ENCODE assay signal across 11 mouse cellular contexts in genomic region chr7:139063406-139063805, GRCm38 (mm10). TPM values are rescaled to one million over a fixed set of nuclear protein-coding genes. Genes with fewer than 3 reads are reported as not detected.
A peak's percentile ranks its signal among the peaks of the same experiment; 100 is the strongest.
DNase-seq lines count a peak whose midpoint lies in the region; ATAC-seq and TF ChIP-seq lines count a peak whose summit lies in the region.
"Had no signal": no experiment of that assay in that cellular context is flagged by ENCODE, and none has a peak within 500 bp of the region (broad histone marks: within the 10 kb centered on the region; RNA-seq: fewer than 3 reads in every experiment).

No protein-coding gene starts in this region.

- no peaks in the 10 kb centered on the region for H3K4me1 ChIP-seq in embryonic facial prominence, embryonic 11.5 days (ENCODE audit: control insufficient read depth, insufficient read depth, low read length)
- H3K4me1 ChIP-seq in embryonic facial prominence, embryonic 10.5 days = no peaks in the 10 kb centered on the region
- H3K4me1 ChIP-seq in liver, adult 2 months (ENCODE audit: control insufficient read depth, insufficient read depth, low read length) = no peaks in the 10 kb centered on the region
- no peaks in the 10 kb centered on the region for H3K4me1 ChIP-seq in liver, embryonic 12.5 days
- no peaks in the 10 kb centered on the region for H3K4me1 ChIP-seq in ES-E14 (ENCODE audit: control insufficient read depth in 2 of 2, insufficient read depth in 2 of 2, low read length in 2 of 2, poor library complexity in 1 of 2)
- H3K4me1 ChIP-seq in forebrain, embryonic 11.5 days (replicated peaks; ENCODE audit: control insufficient read depth, insufficient read depth, low read length) = no peaks in the 10 kb centered on the region

- ATAC-seq in embryonic facial prominence, embryonic 11.5 days (replicated peaks; ENCODE audit: insufficient number of reproducible peaks, low FRiP score, low TSS enrichment, low read depth) = no peak
- ATAC-seq in liver, embryonic 12.5 days = no peak
- ATAC-seq in forebrain, embryonic 11.5 days (replicated peaks; ENCODE audit: low FRiP score) = no peak
- ATAC-seq: CD4-positive, CD25-positive, alpha-beta regulatory T cell, adult 4 months had no signal

- H3K36me3 ChIP-seq in embryonic facial prominence, embryonic 11.5 days (replicated peaks; ENCODE audit: control insufficient read depth, insufficient read depth, low read depth, low read length) = no peaks in the 10 kb centered on the region
- no peaks in the 10 kb centered on the region for H3K36me3 ChIP-seq in embryonic facial prominence, embryonic 10.5 days (replicated peaks)
- H3K36me3 ChIP-seq in liver, adult 2 months (ENCODE audit: control insufficient read depth, insufficient read depth, low read length) = no peaks in the 10 kb centered on the region
- H3K36me3 ChIP-seq in liver, embryonic 12.5 days = no peaks in the 10 kb centered on the region
- no peaks in the 10 kb centered on the region for H3K36me3 ChIP-seq in ES-E14 (ENCODE audit: control insufficient read depth, insufficient read depth, low read length, poor library complexity, severe bottlenecking)
- H3K36me3 ChIP-seq in forebrain, embryonic 11.5 days (ENCODE audit: control insufficient read depth, insufficient read depth, low read length) = no peaks in the 10 kb centered on the region

- in situ Hi-C loops in ES-E14 (cut with MboI; ENCODE audit: low sequenced_read_pairs in 2 of 2, unreplicated experiment in 2 of 2) = no loop called here

- H3K27ac ChIP-seq in embryonic facial prominence, embryonic 11.5 days (replicated peaks; ENCODE audit: low read depth, low read length) = no peak overlapping the region
- H3K27ac ChIP-seq in embryonic facial prominence, embryonic 10.5 days (replicated peaks) = no peak overlapping the region
- no peak overlapping the region for H3K27ac ChIP-seq in liver, adult 2 months (replicated peaks; ENCODE audit: insufficient read depth, low read depth, low read length)
- H3K27ac ChIP-seq in liver, embryonic 12.5 days = no peak overlapping the region
- no peak overlapping the region for H3K27ac ChIP-seq in ES-E14 (ENCODE audit: insufficient read depth, low read depth, low read length, poor library complexity, severe bottlenecking)
- H3K27ac ChIP-seq in forebrain, embryonic 11.5 days (ENCODE audit: low read depth, low read length) = no peak overlapping the region

- WGBS in embryonic facial prominence, embryonic 11.5 days = 43% methylated on average over 4 of the region's 4 CpGs
- WGBS in embryonic facial prominence, embryonic 10.5 days = 54% methylated on average over 4 of the region's 4 CpGs
- WGBS in liver, adult 2 months = 58% methylated on average over 4 of the region's 4 CpGs
- 33% methylated on average over 4 of the region's 4 CpGs for WGBS in liver, embryonic 12.5 days (ENCODE audit: insufficient replicate concordance)
- 54% methylated on average over 4 of the region's 4 CpGs for WGBS in forebrain, embryonic 11.5 days

- no peaks in the 10 kb centered on the region for H3K27me3 ChIP-seq in embryonic facial prominence, embryonic 11.5 days (ENCODE audit: control insufficient read depth, insufficient read depth, low read length)
- peaks cover 14% of the 10 kb centered on the region for H3K27me3 ChIP-seq in embryonic facial prominence, embryonic 10.5 days (replicated peaks; ENCODE audit: low read depth, poor library complexity, severe bottlenecking)
- H3K27me3 ChIP-seq in liver, adult 2 months (ENCODE audit: control insufficient read depth, insufficient read depth, low read length) = no peaks in the 10 kb centered on the region
- H3K27me3 ChIP-seq in liver, embryonic 12.5 days (replicated peaks) = no peaks in the 10 kb centered on the region
- no peaks in the 10 kb centered on the region for H3K27me3 ChIP-seq in forebrain, embryonic 11.5 days (ENCODE audit: control insufficient read depth, insufficient read depth, low read length)

- H3K9ac ChIP-seq in embryonic facial prominence, embryonic 11.5 days (replicated peaks; ENCODE audit: low read length) = no peak overlapping the region
- H3K9ac ChIP-seq in liver, adult 2 months (ENCODE audit: low read depth, low read length) = no peak overlapping the region
- H3K9ac ChIP-seq in liver, embryonic 12.5 days = no peak overlapping the region
- no peak overlapping the region for H3K9ac ChIP-seq in ES-E14 (ENCODE audit: insufficient read depth, low read depth, low read length, poor library complexity, severe bottlenecking)
- H3K9ac ChIP-seq in forebrain, embryonic 11.5 days (ENCODE audit: low read length) = no peak overlapping the region

- TF ChIP-seq CTCF in liver, adult 2 months (IDR thresholded peaks at IDR 0.05; ENCODE audit: low read depth, low read length) = peak; percentile 67

- no peak for TF ChIP-seq POLR2A in liver, adult 2 months (IDR thresholded peaks at IDR 0.05; ENCODE audit: extremely low read depth, insufficient read depth, low read length)

- H3K9me3 ChIP-seq in embryonic facial prominence, embryonic 11.5 days (replicated peaks; ENCODE audit: control insufficient read depth, low read length) = no peaks in the 10 kb centered on the region
- H3K9me3 ChIP-seq in embryonic facial prominence, embryonic 10.5 days = no peaks in the 10 kb centered on the region
- H3K9me3 ChIP-seq in liver, embryonic 12.5 days (replicated peaks) = no peaks in the 10 kb centered on the region
- no peaks in the 10 kb centered on the region for H3K9me3 ChIP-seq in ES-E14 (ENCODE audit: control insufficient read depth, insufficient read depth, low read depth, low read length)
- H3K9me3 ChIP-seq in forebrain, embryonic 11.5 days (ENCODE audit: control insufficient read depth, low read length) = no peaks in the 10 kb centered on the region

- no peak overlapping the region for H3K4me3 ChIP-seq in embryonic facial prominence, embryonic 11.5 days (ENCODE audit: low read depth, low read length)
- H3K4me3 ChIP-seq in embryonic facial prominence, embryonic 10.5 days = no peak overlapping the region
- H3K4me3 ChIP-seq in liver, adult 2 months (ENCODE audit: insufficient read depth, low read depth, low read length) = no peak overlapping the region
- no peak overlapping the region for H3K4me3 ChIP-seq in liver, embryonic 12.5 days
- no peak overlapping the region for H3K4me3 ChIP-seq in ES-E14 (ENCODE audit: insufficient read depth in 1 of 2, low read depth in 1 of 2, low read length in 2 of 2, poor library complexity in 1 of 2, severe bottlenecking in 1 of 2)
- no peak overlapping the region for H3K4me3 ChIP-seq in forebrain, embryonic 11.5 days (ENCODE audit: low read depth, low read length)
- H3K4me3 ChIP-seq: erythroblast, embryonic 14.5 days had no signal

- peak; percentile 22 for DNase-seq in embryonic facial prominence, embryonic 11.5 days (ENCODE audit: low spot score)
- DNase-seq in embryonic facial prominence, embryonic 10.5 days (ENCODE audit: low spot score) = no peak
- DNase-seq in liver, adult 2 months (ENCODE audit: extremely low read depth, low read depth, low spot score) = peak; percentile 10
- no peak for DNase-seq in ES-E14 (ENCODE audit: low read depth, low spot score)
- DNase-seq in forelimb bud, embryonic 11.5 days (ENCODE audit: low read depth, low spot score) = peak; percentile 13
- DNase-seq in frontal cortex, postnatal 10 days (ENCODE audit: low spot score in 2 of 2) = no peak
- no peak for DNase-seq in forebrain, embryonic 11.5 days (ENCODE audit: low spot score)

- no peak overlapping the region for H3K4me2 ChIP-seq in embryonic facial prominence, embryonic 11.5 days (ENCODE audit: low read depth, low read length)
- no peak overlapping the region for H3K4me2 ChIP-seq in liver, embryonic 12.5 days
- H3K4me2 ChIP-seq in forebrain, embryonic 11.5 days (ENCODE audit: low read depth, low read length, severe bottlenecking) = no peak overlapping the region

- H3K79me2 ChIP-seq in liver, adult 2 months (ENCODE audit: control insufficient read depth, insufficient read depth, low read length) = no peaks in the 10 kb centered on the region

TF ChIP-seq in ES-E14, 5 proteins besides CTCF, POLR2A, EP300 and RAD21:
- TF ChIP-seq ZNF384 (IDR thresholded peaks at IDR 0.05; ENCODE audit: low read depth, low read length) (no peak), ZC3H11A (IDR thresholded peaks at IDR 0.05; ENCODE audit: borderline replicate concordance, low read depth, low read length) (peak; percentile 58; the same call in 1 of the 2 replicates), CHD2 (IDR thresholded peaks at IDR 0.05; ENCODE audit: low read depth, low read length) (no peak), MAFK (IDR thresholded peaks at IDR 0.05; ENCODE audit: insufficient read depth, low read depth, low read length) (no peak), HCFC1 (IDR thresholded peaks at IDR 0.05; ENCODE audit: borderline replicate concordance, insufficient read depth, low read length) (no peak)

RNA-seq across cellular contexts. Expression of gene Dpysl4, which starts 22.4 kb away (rescaled TPM):
- 55.6 and 70.4 TPM in 2 replicates for polyA plus RNA-seq in embryonic facial prominence, embryonic 11.5 days (2014; fragmentation: Nextera tagmentation; extraction: Ambion mirVana)
- polyA plus RNA-seq in embryonic facial prominence, embryonic 10.5 days (2016; fragmentation: Nextera tagmentation; extraction: Ambion mirVana) = 63.8 and 64.4 TPM in 2 replicates
- total RNA-seq in liver, adult 2 months (2014; rRNA removed) = 0.28 TPM in 1 of 2 replicates, not detected in the other
- polyA plus RNA-seq in liver, adult 2 months (2012; rRNA removed) = 0.07 and 0.11 TPM in 2 replicates
- polyA plus RNA-seq in liver, embryonic 12.5 days (2016; fragmentation: Nextera tagmentation; extraction: Ambion mirVana) = 0.86 and 1.2 TPM in 2 replicates
- total RNA-seq in ES-E14 (2012; rRNA removed) = 3.6 and 4.5 TPM in 2 replicates
- 113 and 125 TPM in 2 replicates for polyA plus RNA-seq in forebrain, embryonic 11.5 days (2014; fragmentation: Nextera tagmentation; extraction: Ambion mirVana)
- total RNA-seq: monocyte, adult 5-6 weeks had no signal
- polyA plus RNA-seq: CD4-positive, CD25-positive, alpha-beta regulatory T cell, adult 4 months; erythroblast, embryonic 14.5 days had no signal

Comparison
In these comparisons a context has a peak if more than half of its experiments do, and no peak if none do; other contexts are left out.
1. DNase-seq: peak in embryonic facial prominence, embryonic 11.5 days (single experiment), liver, adult 2 months (single experiment) and forelimb bud, embryonic 11.5 days (single experiment); none in embryonic facial prominence, embryonic 10.5 days (single experiment), ES-E14 (single experiment), frontal cortex, postnatal 10 days (0 of 2) and forebrain, embryonic 11.5 days (single experiment).
2. RNA of gene Dpysl4, which starts 22.4 kb away (polyA plus RNA-seq): 113 to 125 TPM in forebrain, embryonic 11.5 days, 63.8 to 64.4 TPM in embryonic facial prominence, embryonic 10.5 days and 55.6 to 70.4 TPM in embryonic facial prominence, embryonic 11.5 days; 0.86 to 1.2 TPM in liver, embryonic 12.5 days and 0.07 to 0.11 TPM in liver, adult 2 months; every median in the first group is over 10 times any median in the second.